Mouse (Mus musculus): ENCODE measurements around the gene Fam131c.

DNA sequence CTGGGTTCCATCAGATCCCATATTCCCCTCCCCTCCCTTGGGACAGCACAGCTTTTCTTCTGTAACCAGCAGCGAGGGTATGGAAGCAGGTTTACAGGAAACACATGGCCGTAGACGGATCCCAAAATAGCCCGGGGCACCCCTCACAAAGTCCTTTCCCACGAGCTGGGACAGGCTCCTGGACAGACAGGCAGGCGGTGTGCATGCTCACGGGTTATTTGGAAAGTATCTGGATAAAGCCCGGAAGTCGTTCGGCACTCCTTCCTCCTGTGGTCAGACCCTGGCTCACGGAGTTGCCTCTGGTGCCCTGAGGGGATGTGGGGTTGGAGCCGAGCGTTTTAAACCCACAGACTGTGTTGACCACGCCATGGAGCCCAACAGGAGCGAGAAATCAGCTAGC, 42.4 kb upstream of the Fam131c start:
- TF ChIP-seq CTCF (conservative IDR thresholded peaks at IDR 0.05; ENCODE audit: low read length) (no peak), NANOG (IDR thresholded peaks at IDR 0.05; ENCODE audit: borderline replicate concordance, low read length) (no peak), POU5F1 (IDR thresholded peaks at IDR 0.05; ENCODE audit: borderline replicate concordance, low read length) (no peak)
